ENCODE assay signal across 8 mouse cellular contexts in genomic region chr10:128524732-128525662, GRCm38 (mm10). TPM values are rescaled to one million over a fixed set of nuclear protein-coding genes. Genes with fewer than 3 reads are reported as not detected.
DNase-seq lines count a peak whose midpoint lies in the region; ATAC-seq and TF ChIP-seq lines count a peak whose summit lies in the region.

No protein-coding gene starts in this region.

- H3K4me2 ChIP-seq in hindbrain, postnatal 0 days (ENCODE audit: low read depth, low read length) = peak overlapping the region; percentile 99
- peak overlapping the region; percentile 93 for H3K4me2 ChIP-seq in liver, embryonic 11.5 days
- H3K4me2 ChIP-seq in myocyte (ENCODE audit: low read depth) = peak overlapping the region; percentile 95

- peak; percentile 8 for TF ChIP-seq POLR2A in myocyte (IDR thresholded peaks at IDR 0.05; ENCODE audit: insufficient read length, low read depth)

- H3ac ChIP-seq in myocyte (ENCODE audit: control insufficient read depth, insufficient read length) = peak overlapping the region; percentile 47

- peak; percentile 39 to 64 for DNase-seq in left cerebral cortex, adult 18-20 months (ENCODE audit: low spot score in 2 of 2)
- DNase-seq in left cerebral cortex, adult 8-10 months (ENCODE audit: low spot score in 2 of 2) = no peak
- peak; percentile 51 for DNase-seq in cerebellum, adult 8-10 months
- DNase-seq in forelimb bud, embryonic 11.5 days (ENCODE audit: low read depth, low spot score) = peak; percentile 47
- peak; percentile 67 for DNase-seq in hindbrain, postnatal 0 days (ENCODE audit: low spot score)
- peak; percentile 79 for DNase-seq in liver, embryonic 11.5 days (ENCODE audit: low spot score)
- peak; percentile 82 for DNase-seq in splenic B cell, adult 2 months (ENCODE audit: low read depth, low spot score)

- WGBS in hindbrain, postnatal 0 days = under 1% methylated on average over 58 of the region's 58 CpGs
- WGBS in liver, embryonic 11.5 days = under 1% methylated on average over 58 of the region's 58 CpGs

- peak overlapping the region; percentile 83 for H3K4me3 ChIP-seq in hindbrain, postnatal 0 days (ENCODE audit: low read length)
- peak overlapping the region; percentile 89 for H3K4me3 ChIP-seq in liver, embryonic 11.5 days (ENCODE audit: low read depth, low read length)
- peak overlapping the region; percentile 99 for H3K4me3 ChIP-seq in myocyte

- peak; percentile 49 for ATAC-seq in hindbrain, postnatal 0 days
- ATAC-seq in liver, embryonic 11.5 days (replicated peaks; ENCODE audit: low FRiP score) = peak; percentile 36

- H3K9me3 ChIP-seq in hindbrain, postnatal 0 days (ENCODE audit: low read length) = no peaks in the 10 kb centered on the region
- H3K9me3 ChIP-seq in liver, embryonic 11.5 days (ENCODE audit: control insufficient read depth, low read length) = no peaks in the 10 kb centered on the region

- peaks cover 6% of the 10 kb centered on the region; the same call in 1 of the 2 replicates for H3K36me3 ChIP-seq in hindbrain, postnatal 0 days (ENCODE audit: insufficient read depth, low read length)
- no peaks in the 10 kb centered on the region for H3K36me3 ChIP-seq in liver, embryonic 11.5 days (ENCODE audit: control insufficient read depth, insufficient read depth, low read length)
- peaks cover 28% of the 10 kb centered on the region for H3K36me3 ChIP-seq in myocyte (ENCODE audit: control insufficient read depth, insufficient read depth)
- peaks cover 12% of the 10 kb centered on the region for H3K36me3 ChIP-seq in splenic B cell, adult 2 months (ENCODE audit: control insufficient read depth, insufficient read depth, low read length, poor library complexity, severe bottlenecking)

- H3K4me1 ChIP-seq in hindbrain, postnatal 0 days (ENCODE audit: insufficient read depth, low read length) = no peaks in the 10 kb centered on the region
- H3K4me1 ChIP-seq in liver, embryonic 11.5 days (replicated peaks; ENCODE audit: control insufficient read depth, insufficient read depth, low read length) = peaks cover 18% of the 10 kb centered on the region

- peak overlapping the region; percentile 79 for H3K27ac ChIP-seq in hindbrain, postnatal 0 days
- peak overlapping the region; percentile 84 for H3K27ac ChIP-seq in liver, embryonic 11.5 days (ENCODE audit: low read depth, low read length)

- peak overlapping the region; percentile 77 for H3K9ac ChIP-seq in hindbrain, postnatal 0 days (replicated peaks; ENCODE audit: low read length)
- H3K9ac ChIP-seq in liver, embryonic 11.5 days (ENCODE audit: low read depth, low read length) = peak overlapping the region; percentile 89

- peaks cover 25% of the 10 kb centered on the region for H3K79me2 ChIP-seq in myocyte (ENCODE audit: control insufficient read depth, insufficient read depth)

- no peaks in the 10 kb centered on the region for H3K27me3 ChIP-seq in hindbrain, postnatal 0 days (ENCODE audit: insufficient read depth, low read length)
- 0 out of 2 replicates have a peak, but pooled peaks cover 3% of the 10 kb centered on the region for H3K27me3 ChIP-seq in liver, embryonic 11.5 days (replicated peaks; ENCODE audit: control insufficient read depth, insufficient read depth, low read length)
- H3K27me3 ChIP-seq in myocyte (ENCODE audit: control insufficient read depth, insufficient read depth, insufficient read length) = no peaks in the 10 kb centered on the region
- no peaks in the 10 kb centered on the region for H3K27me3 ChIP-seq in splenic B cell, adult 2 months (ENCODE audit: control insufficient read depth, insufficient read depth, low read length, poor library complexity, severe bottlenecking)

- no peak for TF ChIP-seq CTCF in hindbrain, postnatal 0 days (IDR thresholded peaks at IDR 0.05; ENCODE audit: low read depth)

TF ChIP-seq in myocyte, 11 proteins besides CTCF, POLR2A, EP300 and RAD21:
- TF ChIP-seq USF1 (IDR thresholded peaks at IDR 0.05; ENCODE audit: low read depth) (no peak), MYOG (IDR thresholded peaks at IDR 0.05; ENCODE audit: control insufficient read depth in 1 of 3, insufficient read depth in 1 of 3, insufficient read length in 2 of 3, low read depth in 2 of 3) (peak in 2 of 3 experiments; percentile 0 to 38), MYOD1 (IDR thresholded peaks at IDR 0.05; ENCODE audit: control insufficient read depth in 1 of 3, insufficient read length in 2 of 3, low read depth in 2 of 3) (peak in 1 of 3 experiments; percentile 61), POLR2AphosphoS2 (IDR thresholded peaks at IDR 0.05; ENCODE audit: insufficient read length, low read depth) (peak; percentile 27)

RNA-seq across cellular contexts. Expression of gene Esyt1, which starts 0.7 kb away (rescaled TPM):
- 10 to 100 TPM; 13.1 to 13.2 TPM for total RNA-seq in left cerebral cortex, adult 18-20 months (2021)
- total RNA-seq in left cerebral cortex, adult 8-10 months (2022) = 10 to 100 TPM; 11.9 to 13.7 (median 12.8) TPM
- total RNA-seq in hindbrain, postnatal 0 days (2014; rRNA removed) = 22.9 and 29.0 TPM in 2 replicates
- polyA plus RNA-seq in hindbrain, postnatal 0 days (2015; fragmentation: Nextera tagmentation; extraction: Ambion mirVana) = 13.3 TPM in 2 replicates
- polyA plus RNA-seq in liver, embryonic 11.5 days (2014; fragmentation: Nextera tagmentation; extraction: Ambion mirVana) = 19.1 TPM in 2 replicates
- 166 TPM for polyA plus RNA-seq in myocyte (2012; fragmentation: generic; extraction: Trizol)

RNA-seq across cellular contexts. Expression of gene Zc3h10, which starts 22.6 kb away (rescaled TPM):
- 10 to 100 TPM; 15.9 to 20.7 TPM for total RNA-seq in left cerebral cortex, adult 18-20 months (2021)
- total RNA-seq in left cerebral cortex, adult 8-10 months (2022) = 10 to 100 TPM; 11.7 to 16.1 (median 14.8) TPM
- 19.3 and 19.4 TPM in 2 replicates for total RNA-seq in hindbrain, postnatal 0 days (2014; rRNA removed)
- 12.5 and 13.8 TPM in 2 replicates for polyA plus RNA-seq in hindbrain, postnatal 0 days (2015; fragmentation: Nextera tagmentation; extraction: Ambion mirVana)
- 9.9 and 11.1 TPM in 2 replicates for polyA plus RNA-seq in liver, embryonic 11.5 days (2014; fragmentation: Nextera tagmentation; extraction: Ambion mirVana)
- 13.8 TPM for polyA plus RNA-seq in myocyte (2012; fragmentation: generic; extraction: Trizol)

RNA-seq across cellular contexts. Expression of gene Rpl41, which starts 24.1 kb away (rescaled TPM):
- 1,000 to 10,000 TPM; 1,493 to 1,582 TPM for total RNA-seq in left cerebral cortex, adult 18-20 months (2021)
- 1,000 to 10,000 TPM; 1,345 to 1,743 (median 1,563) TPM for total RNA-seq in left cerebral cortex, adult 8-10 months (2022)
- 412 and 501 TPM in 2 replicates for total RNA-seq in hindbrain, postnatal 0 days (2014; rRNA removed)
- 2,609 and 2,618 TPM in 2 replicates for polyA plus RNA-seq in hindbrain, postnatal 0 days (2015; fragmentation: Nextera tagmentation; extraction: Ambion mirVana)
- polyA plus RNA-seq in liver, embryonic 11.5 days (2014; fragmentation: Nextera tagmentation; extraction: Ambion mirVana) = 3,476 and 3,859 TPM in 2 replicates
- polyA plus RNA-seq in myocyte (2012; fragmentation: generic; extraction: Trizol) = 12,553 TPM

RNA-seq across cellular contexts. Expression of gene Myl6b, which starts 26.5 kb away (rescaled TPM):
- total RNA-seq in left cerebral cortex, adult 18-20 months (2021) = 10 to 100 TPM; 31.5 to 34.9 TPM
- total RNA-seq in left cerebral cortex, adult 8-10 months (2022) = 10 to 100 TPM; 29.9 to 33.3 (median 32.4) TPM
- total RNA-seq in hindbrain, postnatal 0 days (2014; rRNA removed) = 27.1 and 34.6 TPM in 2 replicates
- 4.2 and 4.9 TPM in 2 replicates for polyA plus RNA-seq in hindbrain, postnatal 0 days (2015; fragmentation: Nextera tagmentation; extraction: Ambion mirVana)
- polyA plus RNA-seq in liver, embryonic 11.5 days (2014; fragmentation: Nextera tagmentation; extraction: Ambion mirVana) = 3.9 and 4.2 TPM in 2 replicates
- polyA plus RNA-seq in myocyte (2012; fragmentation: generic; extraction: Trizol) = 734 TPM

RNA-seq across cellular contexts. Expression of gene Myl6, which starts 31.1 kb away (rescaled TPM):
- total RNA-seq in left cerebral cortex, adult 18-20 months (2021) = 100 to 1,000 TPM; 576 to 616 TPM
- 100 to 1,000 TPM; 555 to 620 (median 586) TPM for total RNA-seq in left cerebral cortex, adult 8-10 months (2022)
- total RNA-seq in hindbrain, postnatal 0 days (2014; rRNA removed) = 565 and 585 TPM in 2 replicates
- 1,081 and 1,089 TPM in 2 replicates for polyA plus RNA-seq in hindbrain, postnatal 0 days (2015; fragmentation: Nextera tagmentation; extraction: Ambion mirVana)
- 639 and 685 TPM in 2 replicates for polyA plus RNA-seq in liver, embryonic 11.5 days (2014; fragmentation: Nextera tagmentation; extraction: Ambion mirVana)
- polyA plus RNA-seq in myocyte (2012; fragmentation: generic; extraction: Trizol) = 2,234 TPM

Comparison
In these comparisons a context has a peak if more than half of its experiments do, and no peak if none do; other contexts are left out.
1. DNase-seq: peak in left cerebral cortex, adult 18-20 months (2 of 2), cerebellum, adult 8-10 months (single experiment), forelimb bud, embryonic 11.5 days (single experiment), hindbrain, postnatal 0 days (single experiment), liver, embryonic 11.5 days (single experiment) and splenic B cell, adult 2 months (single experiment); none in left cerebral cortex, adult 8-10 months (0 of 2).
2. Peak in every context shown above with its lines, with median percentiles within 50 percentile points of each other: H3K4me2 ChIP-seq and H3K4me3 ChIP-seq.